Mouse (Mus musculus) thymus, postnatal 36 days (tissue): ENCODE data around the gene Carnmt1.

Experiments used
- DNase-seq, 2 experiments: peaks; one replicate each; pipeline ENCODE4 v3.0.0; 2022; ENCODE audit warnings: mixed read lengths in 2 of 2

The Carnmt1 gene

GRCm38 (mm10) chr19:18654984-18655383 is 15.6 kb upstream of the Carnmt1 start:
- no peak for DNase-seq

- DNase-seq = no peak
Observed at GRCm38 (mm10) chr19:18655999-18656398, 14.6 kb upstream of the Carnmt1 start.

GRCm38 (mm10) chr19:18658473-18658872 is 12.1 kb upstream of the Carnmt1 start:
- DNase-seq = no peak

- DNase-seq = no peak
Observed at GRCm38 (mm10) chr19:18659349-18659748, 11.2 kb upstream of the Carnmt1 start.

- no peak for DNase-seq
Observed at GRCm38 (mm10) chr19:18660466-18660865, 10.1 kb upstream of the Carnmt1 start.

- no peak for DNase-seq
Observed at GRCm38 (mm10) chr19:18661683-18662082, 8.9 kb upstream of the Carnmt1 start.

- DNase-seq = no peak
Observed at GRCm38 (mm10) chr19:18663904-18664303, 6.7 kb upstream of the Carnmt1 start.

- DNase-seq = no peak
Observed at GRCm38 (mm10) chr19:18666966-18667365, 3.6 kb upstream of the Carnmt1 start.

- no peak for DNase-seq
Observed at GRCm38 (mm10) chr19:18669551-18669950, 1.0 kb upstream of the Carnmt1 start.

- peak; percentile 56 to 64 for DNase-seq
Observed at GRCm38 (mm10) chr19:18671056-18671741, 635 bp downstream of the Carnmt1 start.

GRCm38 (mm10) chr19:18672498-18672897 is 1.9 kb downstream of the Carnmt1 start:
- no peak for DNase-seq

- no peak for DNase-seq
Observed at GRCm38 (mm10) chr19:18673116-18673515, 2.6 kb downstream of the Carnmt1 start.

- no peak for DNase-seq
Observed at GRCm38 (mm10) chr19:18682142-18682541, 11.6 kb downstream of the Carnmt1 start.

- DNase-seq = peak; percentile 33 to 35
Observed at GRCm38 (mm10) chr19:18687556-18687955, 17.0 kb downstream of the Carnmt1 start.

- DNase-seq = no peak
Observed at GRCm38 (mm10) chr19:18692176-18692575, 21.6 kb downstream of the Carnmt1 start.

GRCm38 (mm10) chr19:18692768-18693167 is 22.2 kb downstream of the Carnmt1 start:
- DNase-seq = no peak

- DNase-seq = no peak
Observed at GRCm38 (mm10) chr19:18695116-18695515, 24.6 kb downstream of the Carnmt1 start.

GRCm38 (mm10) chr19:18695552-18695951 is 25.0 kb downstream of the Carnmt1 start:
- DNase-seq = no peak

GRCm38 (mm10) chr19:18708101-18708500 is 37.5 kb downstream of the Carnmt1 start:
- DNase-seq = no peak

- DNase-seq = no peak
Observed at GRCm38 (mm10) chr19:18710903-18711302, 40.3 kb downstream of the Carnmt1 start.

GRCm38 (mm10) chr19:18711589-18711988 is 41.0 kb downstream of the Carnmt1 start:
- DNase-seq = no peak

- no peak for DNase-seq
Observed at GRCm38 (mm10) chr19:18712153-18712865, 41.7 kb downstream of the Carnmt1 start.

- peak; percentile 98 to 99 for DNase-seq
Observed at GRCm38 (mm10) chr19:18712866-18713300, 42.3 kb downstream of the Carnmt1 start, which contains the start of gene D030056L22Rik. Gene D030056L22Rik, plus strand, starts transcription at chr19:18713193.

GRCm38 (mm10) chr19:18713357-18713756 is 42.8 kb downstream of the Carnmt1 start:
- DNase-seq = peak; percentile 58 to 70
